Mouse (Mus musculus): Measurements from ENCODE around the gene Atl2. TPM values are rescaled to one million over a fixed set of nuclear protein-coding genes. Genes with fewer than 3 reads are reported as not detected.

The Atl2 gene
- polyA plus RNA-seq, 1 experiment from 2014 or later, result 29.7 TPM

DNA sequence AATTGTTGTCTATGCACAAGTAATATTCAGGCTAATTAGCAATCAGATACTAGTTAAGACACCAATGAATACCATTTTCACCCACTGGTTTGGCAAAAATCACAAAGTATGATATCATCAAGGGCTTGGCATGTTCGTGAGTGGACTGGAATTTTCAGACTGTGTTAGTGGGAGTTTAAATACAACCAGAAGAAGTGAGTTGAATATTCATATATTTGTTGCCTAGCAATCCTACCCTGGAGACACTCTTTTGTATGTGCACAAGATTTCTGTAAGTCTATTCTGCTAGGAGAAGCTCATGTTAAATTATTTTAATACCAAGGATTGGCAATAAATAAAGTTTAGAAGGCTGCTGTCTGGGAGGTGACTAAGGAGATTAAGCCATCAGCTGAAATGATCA lies 71.5 kb downstream of the Atl2 start:
- Histone ChIP-seq H3K27me3 (replicated peaks; ENCODE audit: control insufficient read depth, insufficient read depth, low read length) (no peaks in the 10 kb centered on the region), H3K9me3 (ENCODE audit: control insufficient read depth, low read length) (no peaks in the 10 kb centered on the region), H3K36me3 (ENCODE audit: control insufficient read depth, insufficient read depth, low read length) (no peaks in the 10 kb centered on the region), H3K4me3 (ENCODE audit: low read depth, low read length) (no peak overlapping the region), H3K4me1 (ENCODE audit: control insufficient read depth, insufficient read depth, low read length) (peaks cover 6% of the 10 kb centered on the region; the same call in 1 of the 2 replicates), H3K9ac (ENCODE audit: low read depth, low read length) (no peak overlapping the region), H3K4me2 (ENCODE audit: low read depth, low read length) (no peak overlapping the region), H3K27ac (replicated peaks; ENCODE audit: low read depth, low read length) (no peak overlapping the region)
- DNase-seq (ENCODE audit: low spot score) (no peak), ATAC-seq (ENCODE audit: low read depth) (no peak)
- WGBS, result 67% methylated on average over 1 of the region's 1 CpGs

DNA sequence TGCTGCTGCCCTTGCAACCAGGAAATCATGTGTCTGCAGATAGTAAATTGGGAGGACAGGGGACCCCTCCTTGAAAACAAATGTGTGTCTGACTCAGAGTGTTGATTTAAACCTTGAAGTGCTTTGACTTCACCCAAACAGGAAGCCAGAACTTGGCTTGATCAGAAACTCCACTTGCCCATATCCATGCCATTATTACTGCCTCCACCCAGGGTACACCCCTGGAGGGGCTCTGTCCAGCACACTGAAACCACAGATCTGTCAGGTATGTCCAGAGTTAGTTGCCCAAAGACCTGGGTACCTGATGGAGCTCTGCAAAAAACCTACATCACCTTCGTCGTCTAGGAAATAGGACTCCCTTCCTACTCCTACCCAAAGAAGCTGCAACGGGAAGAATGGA lies 77.0 kb downstream of the Atl2 start:
- no peaks in the 10 kb centered on the region for H3K9me3 ChIP-seq (ENCODE audit: control insufficient read depth, low read length)
- DNase-seq (ENCODE audit: low spot score) (no peak), ATAC-seq (ENCODE audit: low read depth) (no peak)
- WGBS, result 12% methylated on average over 3 of the region's 3 CpGs
- H3K27ac ChIP-seq (replicated peaks; ENCODE audit: low read depth, low read length), result no peak overlapping the region
- H3K4me2 ChIP-seq (ENCODE audit: low read depth, low read length), result no peak overlapping the region
- no peaks in the 10 kb centered on the region for H3K36me3 ChIP-seq (ENCODE audit: control insufficient read depth, insufficient read depth, low read length)
- H3K4me1 ChIP-seq (ENCODE audit: control insufficient read depth, insufficient read depth, low read length), result no peaks in the 10 kb centered on the region
- no peaks in the 10 kb centered on the region for H3K27me3 ChIP-seq (replicated peaks; ENCODE audit: control insufficient read depth, insufficient read depth, low read length)
- no peak overlapping the region for H3K9ac ChIP-seq (ENCODE audit: low read depth, low read length)
- H3K4me3 ChIP-seq (ENCODE audit: low read depth, low read length), result no peak overlapping the region

DNA sequence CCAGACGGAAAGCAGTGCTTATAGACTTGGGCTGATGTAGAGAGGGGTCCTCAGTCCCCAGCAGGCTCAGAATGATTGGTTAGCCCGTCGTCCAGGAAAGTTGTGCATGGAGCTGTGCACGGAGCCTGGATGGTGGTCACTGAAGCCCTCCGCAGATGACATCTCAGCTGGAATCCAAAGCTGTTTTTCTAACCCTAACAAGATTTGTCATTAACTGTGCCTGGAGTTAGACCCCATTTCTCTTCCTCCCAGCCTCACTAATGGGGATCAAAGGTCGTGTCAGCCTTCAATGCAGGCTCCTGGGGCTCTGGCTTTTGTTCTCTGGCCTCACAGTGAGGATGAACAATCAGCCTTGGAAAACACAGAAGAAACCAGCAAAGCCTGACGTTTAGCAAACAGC lies 77.9 kb downstream of the Atl2 start:
- no peaks in the 10 kb centered on the region for H3K9me3 ChIP-seq (ENCODE audit: control insufficient read depth, low read length)
- no peak overlapping the region for H3K4me2 ChIP-seq (ENCODE audit: low read depth, low read length)
- H3K27me3 ChIP-seq (replicated peaks; ENCODE audit: control insufficient read depth, insufficient read depth, low read length), result no peaks in the 10 kb centered on the region
- H3K4me3 ChIP-seq (ENCODE audit: low read depth, low read length), result no peak overlapping the region
- ATAC-seq (ENCODE audit: low read depth) (no peak; the same call in 1 of the 2 replicates), DNase-seq (ENCODE audit: low spot score) (peak; percentile 26)
- H3K27ac ChIP-seq (replicated peaks; ENCODE audit: low read depth, low read length), result no peak overlapping the region
- no peak overlapping the region for H3K9ac ChIP-seq (ENCODE audit: low read depth, low read length)
- no peaks in the 10 kb centered on the region for H3K4me1 ChIP-seq (ENCODE audit: control insufficient read depth, insufficient read depth, low read length)
- H3K36me3 ChIP-seq (ENCODE audit: control insufficient read depth, insufficient read depth, low read length), result no peaks in the 10 kb centered on the region
- 18% methylated on average over 7 of the region's 7 CpGs for WGBS

DNA sequence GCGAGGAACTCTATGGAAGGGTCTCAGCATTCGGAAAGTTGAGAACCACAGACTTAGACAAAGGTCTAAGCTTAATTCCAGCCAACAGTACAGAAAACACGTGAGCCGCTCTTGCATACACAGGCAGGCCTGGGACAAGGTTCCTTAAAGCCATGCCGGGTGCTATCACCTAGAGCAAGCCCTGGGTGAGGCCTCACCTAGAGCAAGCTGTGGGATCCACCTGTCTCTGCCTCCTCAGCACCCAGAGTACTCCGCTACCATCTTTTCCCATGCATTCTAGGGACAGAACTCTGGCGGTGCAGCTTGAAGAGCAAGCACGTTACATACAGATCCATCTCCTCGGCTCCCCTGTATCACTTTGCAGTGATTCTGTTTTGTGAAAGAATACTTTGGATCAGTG lies 78.4 kb downstream of the Atl2 start:
- no peak for DNase-seq (ENCODE audit: low spot score)
- ATAC-seq (ENCODE audit: low read depth), result no peak
- Histone ChIP-seq H3K4me2 (ENCODE audit: low read depth, low read length) (no peak overlapping the region), H3K27ac (replicated peaks; ENCODE audit: low read depth, low read length) (no peak overlapping the region), H3K36me3 (ENCODE audit: control insufficient read depth, insufficient read depth, low read length) (no peaks in the 10 kb centered on the region), H3K4me1 (ENCODE audit: control insufficient read depth, insufficient read depth, low read length) (no peaks in the 10 kb centered on the region), H3K9ac (ENCODE audit: low read depth, low read length) (no peak overlapping the region), H3K4me3 (ENCODE audit: low read depth, low read length) (no peak overlapping the region), H3K27me3 (replicated peaks; ENCODE audit: control insufficient read depth, insufficient read depth, low read length) (no peaks in the 10 kb centered on the region), H3K9me3 (ENCODE audit: control insufficient read depth, low read length) (no peaks in the 10 kb centered on the region)
- 72% methylated on average over 9 of the region's 9 CpGs for WGBS

DNA sequence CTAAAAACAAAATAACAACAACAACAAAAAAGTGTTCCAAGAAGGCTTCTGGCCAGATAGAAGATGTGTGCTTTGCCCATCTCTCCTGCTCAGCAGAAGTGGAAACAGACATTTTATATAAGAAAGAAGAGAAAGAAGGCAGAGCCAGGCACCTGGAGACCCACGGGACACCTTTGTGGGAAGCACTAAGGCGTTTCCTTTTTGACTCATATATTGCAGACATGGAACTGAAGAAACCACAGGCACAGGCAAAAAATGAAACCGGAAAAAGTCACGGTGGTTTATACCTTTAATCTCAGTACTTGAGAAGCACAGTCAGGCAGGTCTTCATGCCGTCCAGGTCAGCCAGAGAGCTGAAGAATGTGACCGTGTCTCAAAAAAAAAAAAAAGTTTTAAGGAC lies 79.0 kb downstream of the Atl2 start:
- no peaks in the 10 kb centered on the region for H3K4me1 ChIP-seq (ENCODE audit: control insufficient read depth, insufficient read depth, low read length)
- H3K4me3 ChIP-seq (ENCODE audit: low read depth, low read length), result no peak overlapping the region
- ATAC-seq (ENCODE audit: low read depth) (no peak), DNase-seq (ENCODE audit: low spot score) (no peak)
- no peak overlapping the region for H3K4me2 ChIP-seq (ENCODE audit: low read depth, low read length)
- H3K9me3 ChIP-seq (ENCODE audit: control insufficient read depth, low read length), result no peaks in the 10 kb centered on the region
- 77% methylated on average over 6 of the region's 6 CpGs for WGBS
- no peak overlapping the region for H3K27ac ChIP-seq (replicated peaks; ENCODE audit: low read depth, low read length)
- H3K9ac ChIP-seq (ENCODE audit: low read depth, low read length), result no peak overlapping the region
- no peaks in the 10 kb centered on the region for H3K27me3 ChIP-seq (replicated peaks; ENCODE audit: control insufficient read depth, insufficient read depth, low read length)
- H3K36me3 ChIP-seq (ENCODE audit: control insufficient read depth, insufficient read depth, low read length), result no peaks in the 10 kb centered on the region

DNA sequence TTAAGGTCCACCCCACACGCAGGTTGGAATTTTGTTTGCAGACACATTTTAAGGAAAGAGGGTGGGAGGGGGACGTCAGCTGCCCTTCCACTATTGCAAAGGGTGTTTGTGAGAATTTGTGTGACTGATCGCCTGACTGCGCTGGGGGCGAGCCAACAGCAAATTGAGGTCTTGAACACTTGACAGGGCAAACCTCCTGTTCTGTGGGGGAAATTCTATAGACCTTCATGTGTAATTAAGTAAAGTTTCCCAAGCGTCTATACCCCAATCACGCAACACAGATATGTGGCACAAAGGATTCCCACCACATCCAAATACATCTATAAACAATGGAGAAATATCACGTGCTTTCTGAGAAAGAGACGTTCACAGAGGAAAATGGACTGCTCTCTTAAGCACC lies 85.5 kb downstream of the Atl2 start:
- no peak for DNase-seq (ENCODE audit: low spot score)

DNA sequence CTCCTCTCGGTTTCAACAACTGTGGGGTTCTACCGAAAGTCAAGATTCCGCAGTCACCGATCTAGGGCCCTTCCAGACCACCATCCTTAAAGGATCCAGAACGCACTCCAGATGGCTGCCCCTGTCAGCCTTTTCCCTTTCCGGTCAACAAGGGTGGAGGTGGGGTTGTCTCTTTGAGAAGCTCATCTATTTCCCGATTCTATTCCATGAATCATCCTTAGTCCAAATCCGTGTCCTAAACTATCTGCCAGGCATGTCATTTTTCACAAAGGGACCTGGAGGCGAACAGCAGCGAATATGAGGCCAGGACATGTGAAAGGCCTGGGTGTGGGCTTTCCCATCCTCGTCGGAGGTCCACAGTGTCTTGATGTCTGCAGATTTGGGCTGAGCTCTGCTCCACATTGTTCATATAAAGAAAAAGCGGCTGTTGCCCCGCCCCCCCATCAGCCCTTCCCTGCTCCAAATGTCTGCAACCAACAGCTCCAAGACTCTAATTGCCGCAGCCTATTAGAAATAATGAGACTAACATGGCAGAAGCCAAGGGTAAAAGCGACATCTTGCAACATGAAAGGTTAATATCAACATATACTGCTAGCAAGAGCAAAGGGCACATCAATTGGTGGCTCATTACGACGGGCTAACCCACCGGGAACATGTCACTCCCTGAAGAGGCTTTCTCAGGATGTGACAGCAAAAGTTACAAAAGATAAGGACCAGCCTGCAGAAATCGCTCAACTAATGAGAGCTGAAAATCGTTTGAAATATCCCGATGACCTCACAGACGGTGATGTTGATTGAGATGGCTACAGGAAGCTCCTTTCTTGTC lies 86.2 kb downstream of the Atl2 start:
- no peaks in the 10 kb centered on the region for H3K9me3 ChIP-seq (ENCODE audit: control insufficient read depth, low read length)
- no peak overlapping the region for H3K4me3 ChIP-seq (ENCODE audit: low read depth, low read length)
- H3K4me2 ChIP-seq (ENCODE audit: low read depth, low read length), result no peak overlapping the region
- 0 out of 2 replicates have a peak, but pooled peaks cover 6% of the 10 kb centered on the region for H3K4me1 ChIP-seq (ENCODE audit: control insufficient read depth, insufficient read depth, low read length)
- peak; percentile 22; the same call in 1 of the 2 replicates for ATAC-seq (ENCODE audit: low read depth)
- H3K9ac ChIP-seq (ENCODE audit: low read depth, low read length), result no peak overlapping the region
- H3K36me3 ChIP-seq (ENCODE audit: control insufficient read depth, insufficient read depth, low read length), result no peaks in the 10 kb centered on the region
- DNase-seq (ENCODE audit: low spot score), result peak; percentile 32
- no peaks in the 10 kb centered on the region for H3K27me3 ChIP-seq (replicated peaks; ENCODE audit: control insufficient read depth, insufficient read depth, low read length)
- no peak overlapping the region for H3K27ac ChIP-seq (replicated peaks; ENCODE audit: low read depth, low read length)
- WGBS, result 59% methylated on average over 23 of the region's 23 CpGs

More for the DNA sequence above, 85.5 kb downstream of the Atl2 start:
- WGBS, result 72% methylated on average over 9 of the region's 9 CpGs
- Histone ChIP-seq H3K4me2 (ENCODE audit: low read depth, low read length) (no peak overlapping the region), H3K36me3 (ENCODE audit: control insufficient read depth, insufficient read depth, low read length) (no peaks in the 10 kb centered on the region), H3K27me3 (replicated peaks; ENCODE audit: control insufficient read depth, insufficient read depth, low read length) (no peaks in the 10 kb centered on the region), H3K9me3 (ENCODE audit: control insufficient read depth, low read length) (no peaks in the 10 kb centered on the region), H3K4me3 (ENCODE audit: low read depth, low read length) (no peak overlapping the region), H3K4me1 (ENCODE audit: control insufficient read depth, insufficient read depth, low read length) (0 out of 2 replicates have a peak, but pooled peaks cover 6% of the 10 kb centered on the region), H3K9ac (ENCODE audit: low read depth, low read length) (no peak overlapping the region), H3K27ac (replicated peaks; ENCODE audit: low read depth, low read length) (no peak overlapping the region)
- no peak for ATAC-seq (ENCODE audit: low read depth)

DNA sequence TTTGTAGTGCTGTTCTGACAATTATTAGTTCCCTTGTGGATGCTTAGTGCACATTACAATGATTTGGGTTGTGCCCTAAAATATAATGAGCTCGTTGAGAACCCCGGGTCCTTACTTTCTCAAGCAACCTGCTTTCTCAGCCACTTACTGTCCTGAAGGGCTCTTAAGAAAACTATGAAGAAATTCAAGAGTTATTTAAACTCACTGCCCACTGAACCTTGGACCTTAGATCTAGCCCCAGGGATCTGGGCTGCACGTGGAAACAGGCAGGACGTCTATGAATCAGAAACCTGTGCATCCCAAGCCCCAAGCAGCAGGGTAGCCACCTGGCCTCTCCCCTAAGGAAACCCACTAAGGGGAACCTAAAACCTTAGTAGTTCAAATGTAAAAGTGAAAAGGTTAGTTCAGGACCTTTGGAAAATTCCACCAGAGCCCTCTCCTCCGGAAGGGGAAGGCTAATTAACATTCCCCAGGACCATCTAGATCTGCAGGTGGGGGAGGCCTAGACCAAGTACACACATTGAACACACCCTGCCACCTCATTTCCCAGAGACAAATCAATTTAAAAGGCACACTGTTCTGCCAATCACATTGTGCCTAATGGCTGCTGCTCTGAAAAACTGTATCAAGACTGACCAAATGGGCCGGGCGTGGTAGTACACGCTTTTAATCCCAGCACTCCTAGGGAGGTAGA lies 88.5 kb downstream of the Atl2 start:
- no peak overlapping the region for H3K4me2 ChIP-seq (ENCODE audit: low read depth, low read length)
- H3K9ac ChIP-seq (ENCODE audit: low read depth, low read length), result no peak overlapping the region
- no peak overlapping the region for H3K27ac ChIP-seq (replicated peaks; ENCODE audit: low read depth, low read length)
- no peaks in the 10 kb centered on the region for H3K36me3 ChIP-seq (ENCODE audit: control insufficient read depth, insufficient read depth, low read length)
- H3K4me1 ChIP-seq (ENCODE audit: control insufficient read depth, insufficient read depth, low read length), result 0 out of 2 replicates have a peak, but pooled peaks cover 6% of the 10 kb centered on the region
- ATAC-seq (ENCODE audit: low read depth) (no peak), DNase-seq (ENCODE audit: low spot score) (no peak)
- H3K9me3 ChIP-seq (ENCODE audit: control insufficient read depth, low read length), result no peaks in the 10 kb centered on the region
- no peak overlapping the region for H3K4me3 ChIP-seq (ENCODE audit: low read depth, low read length)
- WGBS, result 61% methylated on average over 8 of the region's 8 CpGs
- no peaks in the 10 kb centered on the region for H3K27me3 ChIP-seq (replicated peaks; ENCODE audit: control insufficient read depth, insufficient read depth, low read length)

All from embryonic facial prominence, embryonic 14.5 days (tissue).